Mouse (Mus musculus) forebrain, postnatal 0 days (tissue): ENCODE data around the gene Nxf2. TPM values are rescaled to one million over a fixed set of nuclear protein-coding genes. Genes with fewer than 3 reads are reported as not detected.
"Not testable (repeated sequence)": the region's sequence is repeated elsewhere in the genome, so short reads cannot be mapped to it uniquely, and the experiment has no call there.

ENCODE experiments used
- ATAC-seq: fragments of 200-750 bp; cut with Nextera tagmentation; 2 replicates; pipeline ENCODE4 v1.8.0; 2017; ENCODE audit warnings: mild to moderate bottlenecking, moderate library complexity
- DNase-seq: peaks from one replicate; pipeline ENCODE4 v3.0.0-alpha.2; 2015
- H3K27ac ChIP-seq: fragments of 300-500 bp; sonication (generic); 2 replicates; pipeline ENCODE4 v1.5.1; 2014; ENCODE audit warnings: low read depth, mild to moderate bottlenecking, antibody characterized with exemption, low read length, moderate library complexity, mixed read lengths
- H3K27me3 ChIP-seq: fragments of 300-500 bp; sonication (generic); 2 replicates; pipeline ENCODE4 v1.6.1; 2014; ENCODE audit warnings: mild to moderate bottlenecking, low read length, mixed read lengths; ENCODE audit not compliant: insufficient read depth
- H3K36me3 ChIP-seq: fragments of 300-500 bp; sonication (generic); 2 replicates; pipeline ENCODE4 v1.6.1; 2014; ENCODE audit warnings: mild to moderate bottlenecking, moderate library complexity; ENCODE audit not compliant: insufficient read depth
- H3K4me1 ChIP-seq: fragments of 300-500 bp; sonication (generic); 2 replicates; pipeline ENCODE4 v1.6.1; 2014; ENCODE audit warnings: antibody characterized with exemption; ENCODE audit not compliant: insufficient read depth
- H3K4me2 ChIP-seq: fragments of 300-500 bp; sonication (generic); 2 replicates; pipeline ENCODE4 v1.6.1; 2014; ENCODE audit warnings: low read depth, mild to moderate bottlenecking, moderate library complexity
- H3K4me3 ChIP-seq: fragments of 300-500 bp; sonication (generic); 2 replicates; pipeline ENCODE4 v1.5.1; 2014; ENCODE audit warnings: low read depth, low read length, mixed read lengths
- H3K9ac ChIP-seq: fragments of 300-500 bp; sonication (generic); 2 replicates; pipeline ENCODE4 v1.6.1; 2014; ENCODE audit warnings: mild to moderate bottlenecking
- H3K9me3 ChIP-seq: fragments of 300-500 bp; sonication (generic); 2 replicates; pipeline ENCODE4 v1.6.1; 2016; ENCODE audit warnings: low read length
- CTCF ChIP-seq: sonication (generic); IDR thresholded peaks from 2 replicates; pipeline ENCODE4 v1.5.1; 2016; ENCODE audit warnings: antibody characterized with exemption, control low read depth, low read depth
- WGBS: fragments of 180-500 bp; shearing (Covaris S2); extraction: QIAGEN DNeasy Blood & Tissue Kit; methylation state at CpG from one replicate; pipeline ENCODE4 v1.1.7; 2014; 5-methylcytosine and 5-hydroxymethylcytosine counted together
- polyA plus RNA-seq: library from polyadenylated mRNA; unstranded; fragments of >200 nt; fragmentation: Nextera tagmentation; extraction: Ambion mirVana; gene quantifications from 2 replicates; pipeline ENCODE4 v1.2.1, GENCODE M21; 2015
- total RNA-seq: library from RNA; depleted of rRNA; stranded (reverse); fragments of >200 nt; gene quantifications from 2 replicates; pipeline ENCODE4 v1.2.3, GENCODE M21; 2014

The Nxf2 gene
- total and polyA plus RNA-seq, 2 experiments from 2014 or later = 0.24 to 0.28 TPM

- Histone ChIP-seq H3K27me3 (no peaks in the 10 kb centered on the region), H3K4me1 (no peaks in the 10 kb centered on the region), H3K9ac (no peak overlapping the region), H3K4me3 (no peak overlapping the region), H3K9me3 (no peaks in the 10 kb centered on the region), H3K27ac (no peak overlapping the region), H3K36me3 (no peaks in the 10 kb centered on the region), H3K4me2 (no peak overlapping the region)
- ATAC-seq = peak; percentile 38; the same call in 1 of the 2 replicates
- peak; percentile 76 for DNase-seq
- peak; percentile 73 for TF ChIP-seq CTCF
- WGBS = 39% methylated on average over 5 of the region's 5 CpGs
These were observed 34.2 kb downstream of the Nxf2 start for GRCm38 (mm10) chrX:134930361-134930760.

GRCm38 (mm10) chrX:134929927-134930326 is 34.6 kb downstream of the Nxf2 start:
- ATAC-seq (no peak), DNase-seq (no peak)
- Histone ChIP-seq H3K9me3 (no peaks in the 10 kb centered on the region), H3K27me3 (no peaks in the 10 kb centered on the region), H3K36me3 (no peaks in the 10 kb centered on the region), H3K4me3 (no peak overlapping the region), H3K4me1 (no peaks in the 10 kb centered on the region), H3K4me2 (no peak overlapping the region), H3K9ac (no peak overlapping the region), H3K27ac (no peak overlapping the region)
- WGBS = 76% methylated on average over 5 of the region's 5 CpGs
- no peak for TF ChIP-seq CTCF

DNA sequence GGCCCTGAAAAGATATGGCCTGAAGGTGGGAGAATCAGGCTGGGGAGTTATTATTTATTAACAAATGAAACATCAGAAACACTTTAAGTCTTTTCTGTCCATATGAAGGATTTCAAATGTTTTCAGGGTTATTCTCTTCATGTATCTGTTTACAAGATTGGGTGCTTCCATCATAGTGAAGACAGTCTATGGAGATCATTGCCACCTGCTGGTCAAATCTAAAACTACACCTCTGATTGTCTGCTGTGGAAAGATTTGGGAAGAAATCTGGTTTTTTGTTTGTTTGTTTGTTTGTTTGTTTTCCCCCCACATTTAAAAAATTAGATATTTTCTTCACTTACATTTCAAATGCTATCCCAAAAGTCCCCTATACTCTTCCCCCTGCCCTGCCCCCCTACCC is 39.5 kb downstream of the Nxf2 start:
- ATAC-seq = no peak; the same call in 1 of the 2 replicates
- Histone ChIP-seq H3K27me3 (no peaks in the 10 kb centered on the region), H3K4me1 (no peaks in the 10 kb centered on the region), H3K27ac (no peak overlapping the region), H3K9me3 (no peaks in the 10 kb centered on the region), H3K4me2 (no peak overlapping the region), H3K4me3 (no peak overlapping the region), H3K9ac (no peak overlapping the region), H3K36me3 (no peaks in the 10 kb centered on the region)
- TF ChIP-seq CTCF = peak; percentile 60
- peak; percentile 66 for DNase-seq

DNA sequence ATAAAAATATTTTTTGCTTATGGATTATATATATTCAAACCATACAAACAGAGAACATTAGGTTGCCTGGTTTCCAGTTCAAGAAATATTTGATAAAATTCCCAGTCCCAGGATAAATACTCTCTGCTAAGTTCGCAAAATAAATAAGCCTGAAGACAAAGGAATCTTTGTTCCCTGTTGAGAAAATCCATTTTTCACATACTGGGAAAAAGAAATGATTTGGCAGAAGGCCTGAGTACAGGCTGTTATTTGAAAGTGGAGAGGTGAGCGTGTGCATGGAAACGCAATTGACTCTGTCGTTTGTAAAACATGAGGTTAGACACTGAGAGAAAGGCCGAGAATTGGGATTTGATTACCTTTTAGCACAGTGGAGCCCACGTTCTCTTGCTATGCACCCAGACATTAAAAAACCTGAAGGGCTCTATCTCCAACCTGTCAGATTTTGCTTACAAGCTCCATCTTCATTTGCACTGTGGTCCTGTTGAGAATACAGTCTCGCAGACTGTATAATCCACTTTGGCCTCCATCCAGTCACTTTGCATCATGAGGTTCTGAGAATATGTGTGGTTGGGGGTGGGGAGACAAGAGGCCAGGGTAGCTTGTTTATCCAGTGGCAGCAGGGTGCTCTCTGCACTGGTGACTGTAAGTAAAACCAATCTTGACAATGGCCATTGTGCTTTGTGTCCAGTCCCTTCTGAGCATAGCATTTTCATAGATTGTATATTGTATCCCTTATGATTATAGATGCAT is 40.7 kb downstream of the Nxf2 start:
- Histone ChIP-seq H3K27me3 (no peaks in the 10 kb centered on the region), H3K27ac (no peak overlapping the region), H3K4me1 (no peaks in the 10 kb centered on the region), H3K4me3 (no peak overlapping the region), H3K9ac (no peak overlapping the region), H3K9me3 (no peaks in the 10 kb centered on the region), H3K36me3 (no peaks in the 10 kb centered on the region), H3K4me2 (no peak overlapping the region)
- no peak for TF ChIP-seq CTCF
- peak; percentile 6 for DNase-seq
- 45% methylated on average over 7 of the region's 7 CpGs for WGBS
- ATAC-seq = 0 out of 2 replicates have a peak, but pooled peaks have one; percentile 32

DNA sequence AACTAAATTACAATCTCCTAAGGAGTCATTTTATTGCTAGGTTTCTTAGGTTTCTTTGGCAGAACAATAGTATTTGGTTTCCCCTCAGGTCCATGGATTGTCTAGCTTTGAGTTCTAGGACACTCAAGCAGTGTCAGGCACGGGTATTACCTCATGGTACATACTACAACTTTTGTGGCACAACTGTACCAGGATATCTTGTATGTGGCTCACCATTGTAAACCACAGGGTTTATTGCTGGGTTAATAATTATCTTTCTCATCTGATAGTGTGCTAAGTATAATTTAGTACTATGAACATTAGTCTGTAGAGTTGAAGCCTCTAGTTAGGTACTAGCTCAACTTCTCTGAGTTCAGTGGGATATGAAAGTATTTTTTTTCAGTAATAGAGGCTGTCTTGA is 45.3 kb downstream of the Nxf2 start:
- Histone ChIP-seq H3K4me2 (no peak overlapping the region), H3K36me3 (no peaks in the 10 kb centered on the region), H3K9ac (no peak overlapping the region), H3K9me3 (no peaks in the 10 kb centered on the region), H3K27ac (no peak overlapping the region), H3K4me1 (no peaks in the 10 kb centered on the region), H3K27me3 (no peaks in the 10 kb centered on the region), H3K4me3 (no peak overlapping the region)
- no peak for TF ChIP-seq CTCF
- 48% methylated on average over 1 of the region's 1 CpGs for WGBS
- DNase-seq = no peak
- ATAC-seq = no peak

DNA sequence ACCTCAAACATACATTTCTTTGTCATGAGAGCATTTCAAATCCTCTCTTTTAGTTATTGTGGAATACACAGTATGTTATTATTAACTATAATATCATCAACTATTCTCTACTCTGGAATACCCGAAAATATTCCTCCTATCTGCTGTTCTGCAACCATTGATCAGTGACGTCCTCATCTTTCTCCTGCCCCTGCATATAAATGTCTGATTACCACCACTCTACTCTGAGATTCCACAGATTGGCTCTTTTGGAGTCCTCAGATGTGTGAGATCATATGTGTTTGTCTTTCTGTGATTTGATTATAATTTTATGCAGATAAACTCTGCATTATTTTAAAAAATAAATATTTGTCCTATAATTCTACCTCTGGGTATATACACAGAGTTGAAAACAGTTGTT is 48.8 kb downstream of the Nxf2 start:
- no peak for DNase-seq
- ATAC-seq = no peak
- Histone ChIP-seq H3K9me3 (no peaks in the 10 kb centered on the region), H3K27me3 (no peaks in the 10 kb centered on the region), H3K4me2 (no peak overlapping the region), H3K4me3 (no peak overlapping the region), H3K9ac (no peak overlapping the region), H3K36me3 (no peaks in the 10 kb centered on the region), H3K4me1 (no peaks in the 10 kb centered on the region), H3K27ac (no peak overlapping the region)
- WGBS = 68% methylated on average over 2 of the region's 2 CpGs
- TF ChIP-seq CTCF = no peak

- H3K4me3 ChIP-seq, H3K9ac ChIP-seq, DNase-seq, H3K36me3 ChIP-seq, H3K4me2 ChIP-seq, H3K4me1 ChIP-seq, H3K9me3 ChIP-seq, H3K27me3 ChIP-seq, ATAC-seq, H3K27ac ChIP-seq: not testable (repeated sequence)
These were observed 49.2 kb downstream of the Nxf2 start for GRCm38 (mm10) chrX:134915315-134915714.
